Mouse (Mus musculus) midbrain, embryonic 13.5 days (tissue): ENCODE data around the gene Gimap4. TPM values are rescaled to one million over a fixed set of nuclear protein-coding genes. Genes with fewer than 3 reads are reported as not detected.

Source experiments
- ATAC-seq: fragments of 200-750 bp; cut with Nextera tagmentation; 2 replicates; pipeline ENCODE4 v1.8.0; 2017; ENCODE audit warnings: mild to moderate bottlenecking, moderate TSS enrichment, moderate library complexity
- H3K27ac ChIP-seq: fragments of 300-500 bp; sonication (generic); 2 replicates; pipeline ENCODE4 v1.5.1; 2015; ENCODE audit warnings: inconsistent platforms, mild to moderate bottlenecking, moderate library complexity
- H3K27me3 ChIP-seq: fragments of 300-500 bp; sonication (generic); 2 replicates; pipeline ENCODE4 v1.6.1; 2015; ENCODE audit warnings: mild to moderate bottlenecking, inconsistent platforms
- H3K36me3 ChIP-seq: fragments of 300-500 bp; sonication (generic); 2 replicates; pipeline ENCODE4 v1.6.1; 2015; ENCODE audit warnings: mild to moderate bottlenecking, inconsistent platforms
- H3K4me1 ChIP-seq: fragments of 300-500 bp; sonication (generic); replicated peaks from 2 replicates; pipeline ENCODE4 v1.6.1; 2015; ENCODE audit warnings: inconsistent platforms
- H3K4me2 ChIP-seq: fragments of 300-500 bp; sonication (generic); replicated peaks from 2 replicates; pipeline ENCODE4 v1.6.1; 2015; ENCODE audit warnings: moderate library complexity, mild to moderate bottlenecking, inconsistent platforms
- H3K4me3 ChIP-seq: fragments of 300-500 bp; sonication (generic); replicated peaks from 2 replicates; pipeline ENCODE4 v1.5.1; 2015; ENCODE audit warnings: mild to moderate bottlenecking, inconsistent platforms
- H3K9ac ChIP-seq: fragments of 300-500 bp; sonication (generic); replicated peaks from 2 replicates; pipeline ENCODE4 v1.6.1; 2015; ENCODE audit warnings: mild to moderate bottlenecking, inconsistent platforms
- H3K9me3 ChIP-seq: fragments of 300-500 bp; sonication (generic); 2 replicates; pipeline ENCODE4 v1.6.1; 2016; ENCODE audit warnings: mild to moderate bottlenecking, inconsistent platforms
- WGBS: fragments of 180-500 bp; shearing (Covaris S2); methylation state at CpG from one replicate; pipeline ENCODE4 v1.1.7; 2015; 5-methylcytosine and 5-hydroxymethylcytosine counted together
- polyA plus RNA-seq: library from polyadenylated mRNA; unstranded; fragments of >200 nt; fragmentation: Nextera tagmentation; extraction: Ambion mirVana; gene quantifications from 2 replicates; pipeline ENCODE4 v1.2.1, GENCODE M21; 2015

The Gimap4 gene
- polyA plus RNA-seq, 1 experiment from 2014 or later = 2.1 TPM

DNA sequence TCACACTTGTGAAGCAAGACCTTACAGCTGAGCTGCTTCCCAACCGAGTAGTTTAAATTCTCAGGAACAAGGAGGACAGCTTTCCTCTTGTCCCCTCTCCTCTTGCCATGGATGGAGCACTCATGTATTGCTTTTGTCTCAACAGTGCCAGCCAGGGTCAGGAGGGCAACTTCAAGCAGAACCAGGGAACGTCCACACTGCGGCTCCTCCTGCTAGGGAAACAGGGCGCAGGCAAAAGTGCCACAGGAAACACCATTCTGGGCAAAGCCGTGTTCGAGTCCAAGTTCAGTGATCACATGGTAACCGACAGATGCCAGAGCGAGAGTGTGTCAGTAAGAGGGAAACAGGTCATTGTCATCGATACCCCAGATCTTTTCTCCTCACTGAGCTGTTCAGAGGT, 34.3 kb upstream of the Gimap4 start:
- ATAC-seq = no peak
- H3K9me3 ChIP-seq = no peaks in the 10 kb centered on the region
- no peaks in the 10 kb centered on the region for H3K36me3 ChIP-seq
- WGBS = 90% methylated on average over 9 of the region's 9 CpGs
- H3K4me1 ChIP-seq = no peaks in the 10 kb centered on the region
- no peak overlapping the region for H3K9ac ChIP-seq
- H3K4me3 ChIP-seq = no peak overlapping the region
- H3K4me2 ChIP-seq = no peak overlapping the region
- H3K27ac ChIP-seq = no peak overlapping the region
- H3K27me3 ChIP-seq = no peaks in the 10 kb centered on the region

DNA sequence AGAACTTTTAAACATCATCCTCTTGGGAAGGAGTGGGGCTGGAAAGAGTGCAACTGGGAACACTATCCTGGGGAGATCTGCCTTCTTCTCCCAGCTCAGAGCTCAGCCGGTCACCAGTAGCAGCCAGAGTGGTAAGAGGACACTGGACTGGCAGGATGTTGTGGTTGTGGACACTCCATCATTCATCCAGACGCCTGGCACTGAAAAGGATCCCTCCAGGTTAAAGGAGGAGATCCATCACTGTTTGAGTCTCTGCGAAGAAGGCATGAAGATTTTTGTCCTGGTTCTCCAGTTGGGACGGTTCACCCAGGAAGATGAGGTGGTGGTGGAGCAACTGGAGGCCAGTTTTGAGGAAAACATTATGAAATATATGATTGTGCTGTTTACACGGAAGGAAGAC, 25.6 kb upstream of the Gimap4 start:
- no peak overlapping the region for H3K4me3 ChIP-seq
- no peaks in the 10 kb centered on the region for H3K27me3 ChIP-seq
- no peaks in the 10 kb centered on the region for H3K9me3 ChIP-seq
- H3K27ac ChIP-seq = no peak overlapping the region
- no peak overlapping the region for H3K9ac ChIP-seq
- no peaks in the 10 kb centered on the region for H3K36me3 ChIP-seq
- H3K4me2 ChIP-seq = no peak overlapping the region
- ATAC-seq = no peak
- no peaks in the 10 kb centered on the region for H3K4me1 ChIP-seq
- 86% methylated on average over 5 of the region's 5 CpGs for WGBS

DNA sequence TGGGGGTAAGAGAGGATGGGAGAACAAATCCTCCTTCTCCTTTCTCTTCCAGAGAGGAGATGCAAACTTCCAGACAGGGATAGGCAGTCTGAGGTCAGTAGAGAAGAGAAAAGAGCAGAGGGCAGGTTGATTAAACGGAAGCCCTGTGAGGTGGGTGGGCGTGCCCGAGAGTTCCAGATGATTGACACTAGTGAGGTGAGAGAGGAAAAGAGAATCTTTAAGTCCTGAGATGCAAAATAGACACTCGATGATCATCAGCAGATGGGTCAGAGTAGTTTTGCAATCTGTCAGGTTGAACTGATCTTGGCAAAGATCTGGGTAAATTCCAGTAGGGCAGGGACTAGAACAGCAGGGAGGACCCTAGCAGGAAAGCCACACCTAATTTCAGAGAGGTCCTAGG, 19.6 kb upstream of the Gimap4 start:
- no peak for ATAC-seq
- H3K4me3 ChIP-seq = no peak overlapping the region
- H3K9me3 ChIP-seq = no peaks in the 10 kb centered on the region
- WGBS = 86% methylated on average over 4 of the region's 4 CpGs
- no peaks in the 10 kb centered on the region for H3K36me3 ChIP-seq
- H3K27me3 ChIP-seq = no peaks in the 10 kb centered on the region
- no peak overlapping the region for H3K4me2 ChIP-seq
- H3K4me1 ChIP-seq = no peaks in the 10 kb centered on the region
- H3K9ac ChIP-seq = no peak overlapping the region
- no peak overlapping the region for H3K27ac ChIP-seq

DNA sequence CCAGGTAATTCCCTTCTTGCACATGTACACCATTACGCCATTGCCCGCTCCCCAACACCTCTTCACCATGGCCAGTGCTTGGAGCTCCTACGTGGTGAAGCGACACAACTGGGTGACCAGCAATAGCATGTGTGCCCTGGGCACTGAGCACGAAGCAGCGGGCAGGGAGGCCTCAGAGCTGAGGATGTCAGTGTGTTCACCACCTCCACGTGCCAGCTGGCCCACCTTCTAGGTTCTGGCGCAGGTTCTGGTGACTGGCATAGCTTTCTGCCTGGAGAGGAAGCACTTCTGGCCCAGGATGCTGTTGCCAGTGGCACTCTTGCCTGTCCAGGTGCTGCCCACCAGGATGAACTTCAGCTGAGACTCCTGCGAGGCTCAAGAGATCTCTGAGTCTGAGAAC, 18.9 kb upstream of the Gimap4 start:
- Histone ChIP-seq H3K9ac (no peak overlapping the region), H3K27me3 (no peaks in the 10 kb centered on the region), H3K9me3 (no peaks in the 10 kb centered on the region), H3K4me2 (no peak overlapping the region), H3K4me1 (no peaks in the 10 kb centered on the region), H3K27ac (no peak overlapping the region), H3K36me3 (no peaks in the 10 kb centered on the region), H3K4me3 (no peak overlapping the region)
- no peak for ATAC-seq
- 90% methylated on average over 9 of the region's 9 CpGs for WGBS

DNA sequence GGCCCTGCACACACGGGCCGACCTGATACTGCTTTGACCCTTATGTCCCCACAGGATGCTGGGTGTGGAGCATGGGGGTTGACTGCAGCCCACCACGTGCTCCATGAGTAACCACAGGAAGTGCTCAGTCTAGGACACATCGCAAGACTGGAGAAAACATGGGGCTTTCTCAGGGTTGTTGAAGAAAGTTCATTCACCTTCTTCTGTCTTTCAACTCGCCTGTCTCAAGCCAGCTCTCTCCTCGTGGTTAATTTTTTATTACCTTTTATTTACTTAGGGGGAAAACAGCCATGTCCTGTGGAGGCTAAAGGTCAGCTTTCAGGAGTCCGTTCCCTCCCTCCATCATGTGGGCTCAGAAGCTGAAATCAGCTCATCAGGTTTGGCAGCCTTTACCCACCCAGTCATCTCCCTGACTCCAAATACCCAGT, 18.2 kb upstream of the Gimap4 start:
- no peak overlapping the region for H3K4me3 ChIP-seq
- 73% methylated on average over 7 of the region's 7 CpGs for WGBS
- no peak for ATAC-seq
- no peak overlapping the region for H3K9ac ChIP-seq
- no peak overlapping the region for H3K27ac ChIP-seq
- no peaks in the 10 kb centered on the region for H3K4me1 ChIP-seq
- H3K27me3 ChIP-seq = no peaks in the 10 kb centered on the region
- no peak overlapping the region for H3K4me2 ChIP-seq
- no peaks in the 10 kb centered on the region for H3K9me3 ChIP-seq
- no peaks in the 10 kb centered on the region for H3K36me3 ChIP-seq

DNA sequence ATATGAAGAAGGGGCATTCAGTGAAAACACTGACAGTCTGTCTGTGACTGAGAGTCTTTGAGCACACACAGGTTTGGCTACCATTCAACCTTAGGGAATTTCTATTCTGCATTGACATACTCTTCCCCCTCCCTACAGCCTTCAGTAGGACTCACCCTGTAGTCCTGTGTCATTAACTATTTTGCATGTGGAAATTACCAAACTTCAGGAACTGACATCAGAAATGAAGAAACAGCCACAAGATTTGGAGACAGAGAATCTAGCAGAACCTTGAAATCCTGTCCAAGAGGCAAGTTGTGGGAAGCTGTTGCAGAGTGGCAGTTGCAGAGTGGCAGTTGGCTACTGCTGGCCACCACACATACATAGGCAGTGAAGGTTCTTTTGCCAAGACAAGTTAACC, 16.3 kb upstream of the Gimap4 start:
- H3K4me2 ChIP-seq = no peak overlapping the region
- H3K27me3 ChIP-seq = no peaks in the 10 kb centered on the region
- H3K4me3 ChIP-seq = no peak overlapping the region
- ATAC-seq = no peak
- no peak overlapping the region for H3K27ac ChIP-seq
- no peaks in the 10 kb centered on the region for H3K36me3 ChIP-seq
- H3K9me3 ChIP-seq = no peaks in the 10 kb centered on the region
- H3K9ac ChIP-seq = no peak overlapping the region
- H3K4me1 ChIP-seq = no peaks in the 10 kb centered on the region

DNA sequence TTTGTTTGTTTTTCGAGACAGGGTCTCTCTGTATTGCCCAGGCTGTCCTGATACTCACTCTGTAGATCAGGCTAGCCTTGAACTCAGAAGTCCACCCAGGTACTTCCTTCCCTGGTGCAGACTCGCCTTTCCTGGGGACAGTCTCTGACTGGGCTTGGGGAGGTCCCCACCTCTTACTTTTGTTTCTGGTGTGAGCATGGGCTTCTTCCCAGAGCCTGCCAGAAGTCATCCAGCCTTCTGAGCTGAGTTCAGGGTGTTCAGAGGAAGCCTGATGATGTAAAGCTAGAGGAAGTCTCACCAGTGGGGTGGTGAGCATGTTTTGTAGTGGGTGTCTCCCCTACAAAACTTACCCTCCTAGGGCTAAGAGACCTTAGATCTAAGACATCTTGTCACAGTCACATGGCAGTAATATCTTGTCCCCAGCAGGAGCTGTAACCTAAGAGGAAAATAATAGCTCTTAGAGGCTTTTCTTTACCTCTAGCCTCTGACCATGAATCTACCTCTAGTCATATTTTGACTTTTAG, 14.8 kb upstream of the Gimap4 start:
- no peak overlapping the region for H3K4me2 ChIP-seq
- no peaks in the 10 kb centered on the region for H3K27me3 ChIP-seq
- no peaks in the 10 kb centered on the region for H3K4me1 ChIP-seq
- H3K27ac ChIP-seq = no peak overlapping the region
- H3K4me3 ChIP-seq = no peak overlapping the region
- 66% methylated on average over 2 of the region's 2 CpGs for WGBS
- ATAC-seq = no peak
- no peaks in the 10 kb centered on the region for H3K9me3 ChIP-seq
- H3K9ac ChIP-seq = no peak overlapping the region
- H3K36me3 ChIP-seq = no peaks in the 10 kb centered on the region

DNA sequence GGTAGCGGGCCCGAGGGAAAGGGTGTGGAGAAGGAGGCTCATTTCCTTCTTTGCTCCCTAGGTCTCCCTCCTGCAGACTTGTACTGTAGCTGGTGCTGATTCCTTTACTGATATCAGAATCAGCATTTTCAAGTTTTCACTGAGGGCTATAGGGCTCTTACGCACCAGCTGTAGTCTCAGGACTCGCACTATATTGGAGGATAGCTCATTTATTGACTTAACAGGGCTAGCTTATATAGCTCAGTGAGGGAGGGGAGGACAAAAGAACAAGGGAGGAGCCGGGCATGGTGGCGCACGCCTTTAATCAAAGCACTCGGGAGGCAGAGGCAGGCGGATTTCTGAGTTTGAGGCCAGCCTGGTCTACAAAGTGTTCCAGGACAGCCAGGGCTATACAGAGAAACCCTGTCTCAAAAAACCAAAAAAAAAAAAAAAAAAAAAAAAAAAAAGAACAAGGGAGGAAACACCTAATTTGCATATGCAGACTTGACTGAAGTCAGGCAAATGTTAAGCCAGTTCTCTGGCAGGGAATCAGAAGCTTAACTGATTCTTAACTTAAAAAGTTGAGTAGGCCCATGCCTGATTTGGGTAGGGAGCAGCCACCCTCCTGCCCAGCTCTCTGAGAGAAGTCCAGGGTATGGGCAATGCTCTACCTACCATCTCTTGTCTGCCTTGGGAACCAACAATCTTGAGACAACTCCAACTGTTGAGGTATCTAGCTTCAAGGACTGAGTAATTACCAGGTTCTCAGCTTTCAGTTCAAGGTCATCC, 9.9 kb upstream of the Gimap4 start:
- peaks cover 9% of the 10 kb centered on the region; the same call in 1 of the 2 replicates for H3K4me1 ChIP-seq
- H3K9me3 ChIP-seq = no peaks in the 10 kb centered on the region
- 94% methylated on average over 9 of the region's 9 CpGs for WGBS
- H3K4me3 ChIP-seq = no peak overlapping the region
- ATAC-seq = no peak
- H3K9ac ChIP-seq = no peak overlapping the region
- H3K27me3 ChIP-seq = no peaks in the 10 kb centered on the region
- no peak overlapping the region for H3K4me2 ChIP-seq
- no peak overlapping the region for H3K27ac ChIP-seq
- no peaks in the 10 kb centered on the region for H3K36me3 ChIP-seq

DNA sequence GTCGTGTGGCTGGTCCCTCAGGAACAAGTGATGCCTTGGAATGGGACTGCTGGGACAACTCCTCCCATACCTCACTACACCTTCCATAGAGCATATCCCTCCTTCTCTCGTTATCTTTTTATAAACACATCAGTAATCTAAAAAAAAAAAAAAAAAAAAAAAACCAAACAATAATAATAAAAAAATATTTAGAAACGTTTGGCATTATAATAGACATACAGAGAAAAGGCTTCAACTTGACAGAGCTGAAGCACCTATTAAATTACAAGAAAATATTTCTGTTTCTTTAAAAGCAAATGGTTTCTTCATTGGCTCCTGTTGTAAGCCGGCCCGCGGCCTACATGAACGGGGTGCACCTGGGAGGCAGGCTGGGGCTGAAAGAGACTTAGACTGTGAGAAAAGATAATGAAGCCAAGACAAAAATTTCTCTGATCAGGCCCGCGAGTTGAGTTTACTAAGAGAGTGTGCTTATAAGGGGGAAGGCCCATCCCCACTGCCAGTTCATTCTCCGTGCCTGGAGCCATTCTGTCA, 8.9 kb upstream of the Gimap4 start:
- no peak overlapping the region for H3K9ac ChIP-seq
- peaks cover 9% of the 10 kb centered on the region; the same call in 1 of the 2 replicates for H3K4me1 ChIP-seq
- WGBS = 48% methylated on average over 10 of the region's 10 CpGs
- no peak for ATAC-seq
- no peak overlapping the region for H3K4me3 ChIP-seq
- no peak overlapping the region for H3K27ac ChIP-seq
- H3K9me3 ChIP-seq = no peaks in the 10 kb centered on the region
- no peaks in the 10 kb centered on the region for H3K27me3 ChIP-seq
- H3K36me3 ChIP-seq = no peaks in the 10 kb centered on the region
- H3K4me2 ChIP-seq = peak overlapping the region; percentile 23; the same call in 1 of the 2 replicates

DNA sequence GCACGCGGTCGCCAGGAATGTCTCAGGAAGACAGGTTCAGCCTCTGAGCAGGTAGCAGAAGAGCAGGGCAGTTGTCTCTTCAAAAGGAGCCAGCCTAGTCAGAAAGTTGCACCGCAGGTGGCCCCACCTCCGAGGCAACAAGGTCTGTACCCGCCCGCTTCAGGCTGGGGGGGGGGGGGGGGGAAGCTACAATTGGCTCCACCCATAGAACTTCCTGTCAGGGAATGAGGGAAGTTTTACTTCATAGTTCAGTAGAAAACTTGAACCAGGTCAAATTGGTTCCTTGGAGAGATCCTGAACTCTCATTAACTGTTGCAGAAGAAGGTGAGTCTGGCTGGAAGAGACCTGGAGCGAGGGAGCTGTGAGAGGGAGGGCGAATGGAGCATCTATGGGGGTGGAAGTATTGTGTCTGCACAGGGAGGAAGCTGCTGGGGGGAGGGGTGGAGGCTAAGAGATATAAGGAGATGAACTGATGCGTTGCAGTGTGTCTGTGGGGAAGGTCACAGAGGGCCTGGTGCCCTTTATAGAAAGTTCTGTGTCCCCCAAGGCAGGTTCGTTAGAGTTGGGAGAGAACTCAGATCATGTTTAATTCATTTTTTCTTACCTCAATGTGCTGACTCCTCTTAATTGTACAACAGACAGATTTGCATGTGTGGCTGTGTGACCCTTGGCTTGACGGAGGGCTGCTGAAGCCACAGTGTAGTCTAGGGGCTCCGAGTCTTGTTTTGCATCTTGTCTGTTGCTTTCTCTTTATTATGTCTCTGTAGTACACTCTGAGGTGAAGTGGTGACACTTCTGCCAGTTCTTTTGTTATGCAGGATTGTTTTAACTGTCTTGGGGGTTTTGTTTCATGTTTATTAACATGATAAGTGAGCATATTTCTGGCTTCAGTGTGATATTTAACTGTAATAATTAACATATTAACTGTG, 8.2 kb upstream of the Gimap4 start, which contains the start of gene Gimap9:
Gene Gimap9, plus strand, starts transcription at position 199 of the 929 bp plus-strand sequence.
- ATAC-seq = no peak
- H3K27ac ChIP-seq = no peak within 1 kb of the TSS
- no peaks in the 10 kb centered on the region for H3K9me3 ChIP-seq
- H3K4me1 ChIP-seq = peaks cover 9% of the 10 kb centered on the region; the same call in 1 of the 2 replicates
- no peak within 1 kb of the TSS for H3K9ac ChIP-seq
- H3K4me3 ChIP-seq = no peak within 1 kb of the TSS
- no peaks in the 10 kb centered on the region for H3K27me3 ChIP-seq
- 20% methylated on average over 13 of the region's 13 CpGs for WGBS
- peak within 1 kb of the TSS; percentile 23; the same call in 1 of the 2 replicates for H3K4me2 ChIP-seq
- no peaks in the 10 kb centered on the region for H3K36me3 ChIP-seq

DNA sequence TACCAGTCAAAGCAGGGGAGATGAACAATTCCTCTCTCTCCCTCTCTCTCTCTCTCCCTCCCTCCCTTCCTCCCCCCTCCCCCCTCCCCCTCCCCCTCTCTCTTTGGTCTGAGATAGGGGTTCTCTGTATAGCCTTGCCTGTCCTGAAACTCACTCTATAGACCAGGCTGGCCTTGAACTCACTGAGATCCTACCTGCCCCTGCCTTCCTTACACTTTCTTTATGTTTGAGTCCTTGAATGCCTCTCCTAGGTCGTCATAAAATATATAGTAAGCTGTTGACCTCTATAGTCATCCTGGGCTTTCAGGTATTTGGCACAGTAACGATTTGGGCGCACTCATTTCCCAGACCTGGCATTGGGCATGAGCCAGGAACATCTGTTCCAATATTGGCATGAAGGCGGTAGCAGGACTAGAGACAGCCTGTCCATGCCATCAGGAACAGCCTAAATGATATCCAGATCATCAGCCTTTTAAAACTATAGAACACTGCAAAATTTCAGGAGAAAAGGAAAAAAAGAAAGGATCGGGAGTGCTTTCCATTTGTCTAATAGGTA, 7.4 kb upstream of the Gimap4 start:
- H3K9me3 ChIP-seq = no peaks in the 10 kb centered on the region
- H3K36me3 ChIP-seq = no peaks in the 10 kb centered on the region
- no peak overlapping the region for H3K4me3 ChIP-seq
- no peak overlapping the region for H3K9ac ChIP-seq
- ATAC-seq = no peak
- H3K4me1 ChIP-seq = peaks cover 9% of the 10 kb centered on the region; the same call in 1 of the 2 replicates
- WGBS = 84% methylated on average over 5 of the region's 5 CpGs
- no peaks in the 10 kb centered on the region for H3K27me3 ChIP-seq
- no peak overlapping the region for H3K4me2 ChIP-seq
- H3K27ac ChIP-seq = no peak overlapping the region
